Mouse (Mus musculus) central nervous system, embryonic 14 days (tissue): ENCODE measurements around the gene Ppp1r2. TPM values are rescaled to one million over a fixed set of nuclear protein-coding genes. Genes with fewer than 3 reads are reported as not detected.

ENCODE experiments used
- polyA plus RNA-seq: library from polyadenylated mRNA; depleted of rRNA; stranded (reverse); fragments of >200 nt; gene quantifications from 2 replicates; pipeline ENCODE4 v1.2.3, GENCODE M21; 2012; rRNA removed

Gene Ppp1r2
- 48.6 and 52.8 TPM in 2 replicates for polyA plus RNA-seq

GRCm38 (mm10) chr16:31274674-31275460 is at the start of gene Ppp1r2:
Gene Ppp1r2 (minus strand): TSS chr16:31275277.

GRCm38 (mm10) chr16:31314497-31315233 is 39.6 kb upstream of the Ppp1r2 start, which contains the start of gene Apod:
Gene Apod (minus strand): TSS chr16:31314808.

Other genes with a start within 250 kb of the Ppp1r2 start
- gene Xxylt1, start 193.8 kb downstream of the Ppp1r2 start, polyA plus RNA-seq, result 12.8 and 15.6 TPM in 2 replicates
- 24.2 and 24.9 TPM in 2 replicates for gene Acap2, start 74.0 kb downstream of the Ppp1r2 start, polyA plus RNA-seq
- 49.4 and 61.7 TPM in 2 replicates for gene Apod, start 39.5 kb upstream of the Ppp1r2 start, polyA plus RNA-seq
- gene Bdh1, start 147.0 kb upstream of the Ppp1r2 start, polyA plus RNA-seq, result 130 and 160 TPM in 2 replicates